Mouse (Mus musculus): ENCODE measurements around the gene Nos1.

DNA sequence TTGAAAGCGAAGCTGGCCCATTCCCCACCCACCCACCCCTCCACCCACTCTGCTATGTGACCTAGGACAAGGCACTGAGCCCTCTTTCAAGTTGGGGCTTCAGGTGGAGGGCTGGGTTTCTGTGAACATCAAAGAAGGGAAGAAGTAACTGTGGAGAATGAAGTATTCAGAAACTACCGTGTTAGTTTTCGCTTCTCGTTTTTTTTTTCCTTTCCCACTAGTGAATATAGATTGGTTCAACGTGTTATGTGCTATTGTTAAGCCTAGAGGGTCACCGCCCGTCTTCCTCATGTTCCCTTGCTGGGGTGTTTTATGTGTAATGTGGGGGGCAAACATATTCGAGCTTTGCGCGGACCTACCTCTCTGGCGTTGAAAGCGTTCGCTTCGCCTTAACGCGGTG, 85.0 kb downstream of the Nos1 start:
- no peak for TF ChIP-seq CTCF (IDR thresholded peaks at IDR 0.05; ENCODE audit: low read depth)
- no peak for TF ChIP-seq EP300 (IDR thresholded peaks at IDR 0.05; ENCODE audit: low read depth)
